Mouse (Mus musculus) kidney, embryonic 15.5 days (tissue): ENCODE results near the gene Dpf2. TPM values are rescaled to one million over a fixed set of nuclear protein-coding genes. Genes with fewer than 3 reads are reported as not detected.

Source experiments
- ATAC-seq: fragments of 200-750 bp; cut with Nextera tagmentation; replicated peaks from 2 replicates; pipeline ENCODE4 v1.8.0; 2017; ENCODE audit warnings: moderate TSS enrichment; ENCODE audit not compliant: low FRiP score
- H3K27ac ChIP-seq: fragments of 300-500 bp; sonication (generic); 2 replicates; pipeline ENCODE4 v1.5.1; 2015; ENCODE audit warnings: mild to moderate bottlenecking, inconsistent platforms
- H3K27me3 ChIP-seq: fragments of 300-500 bp; sonication (generic); 2 replicates; pipeline ENCODE4 v1.6.1; 2015; ENCODE audit warnings: inconsistent platforms
- H3K36me3 ChIP-seq: fragments of 300-500 bp; sonication (generic); 2 replicates; pipeline ENCODE4 v1.6.1; 2015; ENCODE audit warnings: inconsistent platforms
- H3K4me1 ChIP-seq: fragments of 300-500 bp; sonication (generic); 2 replicates; pipeline ENCODE4 v1.6.1; 2015; ENCODE audit warnings: inconsistent platforms
- H3K4me2 ChIP-seq: fragments of 300-500 bp; sonication (generic); 2 replicates; pipeline ENCODE4 v1.6.1; 2015; ENCODE audit warnings: moderate library complexity, mild to moderate bottlenecking, inconsistent platforms
- H3K4me3 ChIP-seq: fragments of 300-500 bp; sonication (generic); replicated peaks from 2 replicates; pipeline ENCODE4 v1.5.1; 2015; ENCODE audit warnings: mild to moderate bottlenecking, inconsistent platforms
- H3K9ac ChIP-seq: fragments of 300-500 bp; sonication (generic); 2 replicates; pipeline ENCODE4 v1.6.1; 2015; ENCODE audit warnings: mild to moderate bottlenecking, inconsistent platforms
- H3K9me3 ChIP-seq: fragments of 300-500 bp; sonication (generic); replicated peaks from 2 replicates; pipeline ENCODE4 v1.6.1; 2016; ENCODE audit warnings: inconsistent platforms
- whole genome bisulfite sequencing: fragments of 180-500 bp; shearing (Covaris S2); methylation state at CpG from one replicate; pipeline ENCODE4 v1.1.7; 2015; ENCODE audit warnings: mixed read lengths; 5-methylcytosine and 5-hydroxymethylcytosine counted together
- polyA plus RNA-seq: library from polyadenylated mRNA; unstranded; fragments of >200 nt; fragmentation: Nextera tagmentation; extraction: Ambion mirVana; gene quantifications from 2 replicates; pipeline ENCODE4 v1.2.1, GENCODE M21; 2015

Dpf2 gene
- polyA plus RNA-seq, 1 experiment from 2014 or later, result 178 TPM

DNA sequence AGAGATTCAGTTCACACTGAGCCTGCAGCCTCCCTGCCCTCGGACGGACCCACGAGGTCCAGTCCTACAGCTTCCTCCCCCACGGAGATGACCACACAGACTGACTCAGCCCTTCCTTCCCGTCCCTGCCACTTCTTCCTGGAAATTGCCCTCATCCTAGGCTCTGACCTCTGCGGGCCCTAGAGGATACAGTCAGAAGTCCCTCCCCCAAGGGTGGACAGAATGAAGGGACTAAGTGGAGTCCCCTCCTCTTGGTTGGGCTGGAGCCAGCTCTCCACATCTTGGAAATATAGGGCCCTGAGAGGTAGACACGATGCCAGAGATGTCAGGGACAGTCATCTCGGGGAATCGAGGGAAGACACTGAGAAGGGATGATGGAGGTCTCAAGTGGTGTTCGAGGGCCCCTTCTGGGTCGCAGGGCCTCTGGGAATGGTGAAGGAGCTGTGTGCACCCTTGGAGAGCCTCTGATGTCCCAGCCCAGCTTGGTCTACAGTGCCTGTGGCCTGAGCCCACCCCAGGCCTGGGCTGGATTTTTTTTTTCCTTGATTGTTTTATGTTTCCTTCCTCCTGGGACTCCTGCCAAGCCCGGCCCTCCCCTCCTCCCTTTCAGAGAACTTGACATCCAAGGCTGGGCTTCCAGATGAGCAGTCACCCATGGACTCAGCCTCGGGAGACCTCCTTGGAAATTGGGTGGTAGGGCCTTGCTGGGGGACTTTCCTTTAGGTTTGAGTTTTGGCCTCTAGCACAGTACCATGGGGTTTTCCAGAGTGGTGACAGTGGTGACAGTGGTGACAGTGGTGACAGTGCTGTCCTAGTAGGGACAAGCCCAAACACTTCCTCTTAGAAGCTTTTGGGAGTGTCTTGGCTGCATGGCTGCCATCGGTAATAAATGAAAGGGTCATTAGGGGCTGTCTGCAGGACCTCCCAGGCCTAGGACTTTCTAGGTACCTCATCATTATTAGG lies 17.1 kb upstream of the Dpf2 start:
- H3K4me2 ChIP-seq, result peak overlapping the region; percentile 20
- ATAC-seq, result peak; percentile 38
- no peaks in the 10 kb centered on the region for H3K9me3 ChIP-seq
- WGBS, result 29% methylated on average over 14 of the region's 14 CpGs
- H3K27me3 ChIP-seq, result peaks cover 4% of the 10 kb centered on the region; the same call in 1 of the 2 replicates
- no peak overlapping the region for H3K4me3 ChIP-seq
- H3K4me1 ChIP-seq, result peaks cover 61% of the 10 kb centered on the region
- H3K27ac ChIP-seq, result peak overlapping the region; percentile 93
- H3K9ac ChIP-seq, result no peak overlapping the region
- no peaks in the 10 kb centered on the region for H3K36me3 ChIP-seq

- Histone ChIP-seq H3K27ac (peak overlapping the region; percentile 93), H3K36me3 (no peaks in the 10 kb centered on the region), H3K4me1 (peaks cover 61% of the 10 kb centered on the region), H3K4me3 (no peak overlapping the region), H3K27me3 (peaks cover 4% of the 10 kb centered on the region; the same call in 1 of the 2 replicates), H3K9ac (no peak overlapping the region), H3K9me3 (no peaks in the 10 kb centered on the region), H3K4me2 (peak overlapping the region; percentile 29)
- WGBS, result 56% methylated on average over 3 of the region's 3 CpGs
- ATAC-seq, result no peak
These were observed 15.7 kb upstream of the Dpf2 start for GRCm38 (mm10) chr19:5928546-5928945.

- H3K9ac ChIP-seq, result no peak overlapping the region
- H3K27ac ChIP-seq, result peak overlapping the region; percentile 93; the same call in 1 of the 2 replicates
- H3K4me3 ChIP-seq, result no peak overlapping the region
- peaks cover 65% of the 10 kb centered on the region for H3K4me1 ChIP-seq
- no peak overlapping the region; the same call in 1 of the 2 replicates for H3K4me2 ChIP-seq
- no peaks in the 10 kb centered on the region for H3K36me3 ChIP-seq
- WGBS, result 50% methylated on average over 6 of the region's 6 CpGs
- no peaks in the 10 kb centered on the region for H3K9me3 ChIP-seq
- peaks cover 4% of the 10 kb centered on the region; the same call in 1 of the 2 replicates for H3K27me3 ChIP-seq
- ATAC-seq, result no peak
These were observed 15.3 kb upstream of the Dpf2 start for GRCm38 (mm10) chr19:5928104-5928503.

DNA sequence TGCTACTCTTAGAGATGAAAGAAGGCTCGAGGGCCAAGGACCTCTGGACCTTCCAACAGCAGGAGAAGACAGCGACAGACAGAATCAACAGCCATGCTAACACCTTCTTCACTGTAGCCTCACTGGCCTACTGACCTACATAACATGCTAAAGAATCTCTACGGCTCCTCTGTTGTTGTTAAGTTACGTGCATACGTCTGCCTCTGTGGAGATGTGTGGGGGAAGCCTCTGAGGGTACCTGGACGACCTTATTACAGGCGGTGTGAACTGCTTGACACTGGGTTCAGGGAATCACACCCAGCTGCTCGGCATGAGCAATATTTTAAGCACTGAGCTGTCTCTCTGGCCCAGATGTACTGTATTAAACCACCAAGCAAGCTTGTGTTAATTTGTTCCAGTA lies 14.7 kb upstream of the Dpf2 start:
- no peak overlapping the region for H3K4me3 ChIP-seq
- peaks cover 4% of the 10 kb centered on the region; the same call in 1 of the 2 replicates for H3K27me3 ChIP-seq
- no peak overlapping the region for H3K4me2 ChIP-seq
- no peaks in the 10 kb centered on the region for H3K9me3 ChIP-seq
- WGBS, result 47% methylated on average over 8 of the region's 8 CpGs
- no peaks in the 10 kb centered on the region for H3K36me3 ChIP-seq
- no peak overlapping the region for H3K9ac ChIP-seq
- H3K27ac ChIP-seq, result peak overlapping the region; percentile 45
- H3K4me1 ChIP-seq, result peaks cover 70% of the 10 kb centered on the region
- ATAC-seq, result no peak

DNA sequence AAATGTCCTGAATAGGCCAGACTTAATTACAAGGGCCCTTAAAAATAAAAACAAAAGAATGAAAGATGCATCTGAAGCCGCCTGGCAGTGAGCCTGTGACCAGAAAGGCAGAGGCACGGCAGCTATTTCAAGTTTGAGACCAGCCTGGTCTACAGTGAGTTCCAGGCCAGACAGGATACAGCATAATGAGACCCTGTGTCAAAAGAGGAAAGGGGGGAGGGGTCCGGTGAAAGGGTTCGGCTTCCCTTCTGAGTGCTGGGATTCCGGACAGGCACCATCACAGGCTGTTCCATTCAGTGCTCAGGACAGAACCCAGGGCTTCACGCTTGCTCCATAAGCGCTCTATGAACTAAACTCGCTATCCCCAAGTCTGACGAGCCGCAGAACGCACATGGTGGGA lies 14.2 kb upstream of the Dpf2 start:
- no peak overlapping the region for H3K9ac ChIP-seq
- no peak for ATAC-seq
- WGBS, result 49% methylated on average over 11 of the region's 11 CpGs
- H3K4me3 ChIP-seq, result no peak overlapping the region
- H3K27me3 ChIP-seq, result peaks cover 4% of the 10 kb centered on the region; the same call in 1 of the 2 replicates
- H3K9me3 ChIP-seq, result no peaks in the 10 kb centered on the region
- H3K4me2 ChIP-seq, result no peak overlapping the region
- no peaks in the 10 kb centered on the region for H3K36me3 ChIP-seq
- peaks cover 75% of the 10 kb centered on the region for H3K4me1 ChIP-seq
- H3K27ac ChIP-seq, result peak overlapping the region; percentile 45

GRCm38 (mm10) chr19:5925311-5925855 lies 12.6 kb upstream of the Dpf2 start:
- Histone ChIP-seq H3K9me3 (no peaks in the 10 kb centered on the region), H3K27ac (peak overlapping the region; percentile 87), H3K27me3 (peaks cover 4% of the 10 kb centered on the region; the same call in 1 of the 2 replicates), H3K36me3 (peaks cover 8% of the 10 kb centered on the region; the same call in 1 of the 2 replicates), H3K4me3 (peak overlapping the region; percentile 53), H3K4me2 (peak overlapping the region; percentile 74), H3K4me1 (peaks cover 75% of the 10 kb centered on the region), H3K9ac (0 out of 2 replicates have a peak overlapping the region, but pooled peaks have one; percentile 8)
- 24% methylated on average over 11 of the region's 11 CpGs for WGBS
- no peak for ATAC-seq

GRCm38 (mm10) chr19:5924713-5925093 lies 11.9 kb upstream of the Dpf2 start, which contains the start of gene Cdc42ep2:
Cdc42ep2 (minus strand) TSS chr19:5924816.
- Histone ChIP-seq H3K4me1 (peaks cover 68% of the 10 kb centered on the region), H3K9ac (peak within 1 kb of the TSS; percentile 52), H3K36me3 (peaks cover 14% of the 10 kb centered on the region; the same call in 1 of the 2 replicates), H3K27ac (peak within 1 kb of the TSS; percentile 87), H3K9me3 (no peaks in the 10 kb centered on the region), H3K4me3 (peak within 1 kb of the TSS; percentile 53), H3K27me3 (peaks cover 4% of the 10 kb centered on the region; the same call in 1 of the 2 replicates), H3K4me2 (peak within 1 kb of the TSS; percentile 74)
- peak; percentile 93 for ATAC-seq
- under 1% methylated on average over 18 of the region's 18 CpGs for WGBS

DNA sequence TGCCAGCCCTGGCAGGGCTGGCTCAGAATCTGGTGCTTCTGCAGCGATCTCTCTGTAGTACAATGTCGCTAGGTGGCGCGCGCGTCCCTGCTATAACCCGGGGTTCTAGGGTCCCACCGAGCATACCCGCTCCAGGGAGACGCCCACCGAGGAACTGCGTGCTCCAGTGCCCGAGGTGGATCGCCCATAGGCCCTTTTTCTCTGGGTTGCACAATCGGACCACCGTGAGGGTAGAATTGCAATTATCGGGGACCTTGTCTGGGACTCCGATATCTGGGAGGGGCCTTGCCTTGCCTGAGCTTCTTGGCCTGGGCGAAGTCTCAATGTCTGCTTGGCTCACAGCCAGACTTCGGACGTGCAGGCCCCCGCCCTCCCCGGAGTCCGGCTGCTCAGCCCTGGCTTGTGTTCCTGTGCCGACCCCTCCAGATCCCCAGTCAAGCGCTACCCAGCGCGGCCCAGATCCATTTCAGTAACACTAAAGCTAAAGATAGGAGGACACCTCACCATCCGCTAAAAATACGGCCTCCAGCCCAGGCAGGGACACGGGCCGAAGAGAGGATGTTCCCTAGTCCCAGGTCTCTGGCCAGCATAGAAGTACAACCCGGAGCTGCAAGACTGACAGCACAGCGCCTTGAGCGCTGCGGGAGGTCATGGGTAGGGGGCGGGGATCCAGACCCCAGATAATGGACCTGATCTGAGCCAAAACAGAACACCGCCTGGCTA lies 11.3 kb upstream of the Dpf2 start:
- Histone ChIP-seq H3K27ac (peak overlapping the region; percentile 87), H3K36me3 (peaks cover 15% of the 10 kb centered on the region; the same call in 1 of the 2 replicates), H3K9ac (peak overlapping the region; percentile 52), H3K9me3 (no peaks in the 10 kb centered on the region), H3K4me2 (peak overlapping the region; percentile 74), H3K4me3 (peak overlapping the region; percentile 53), H3K4me1 (peaks cover 62% of the 10 kb centered on the region), H3K27me3 (peaks cover 4% of the 10 kb centered on the region; the same call in 1 of the 2 replicates)
- ATAC-seq, result peak; percentile 68
- under 1% methylated on average over 38 of the region's 38 CpGs for WGBS

DNA sequence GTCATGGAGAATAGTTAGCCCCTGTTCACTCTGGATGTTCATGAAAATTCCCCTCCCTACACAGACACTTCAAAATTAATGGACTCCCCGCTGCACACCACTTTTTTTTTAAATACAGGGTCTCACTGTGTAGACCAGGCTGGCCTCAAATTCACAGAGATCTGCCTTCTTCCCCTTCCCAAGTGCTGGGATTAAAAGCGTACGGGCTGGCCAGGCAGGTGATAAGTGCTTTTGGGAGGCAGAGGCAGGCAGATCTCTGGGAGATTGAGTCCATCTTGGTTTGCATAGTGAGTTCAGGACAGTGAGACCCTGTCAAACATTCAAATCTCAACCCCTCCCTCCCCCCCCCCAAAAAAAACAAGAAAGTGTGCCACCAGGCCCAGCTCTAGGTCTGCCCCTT lies 10.2 kb upstream of the Dpf2 start:
- 97% methylated on average over 3 of the region's 3 CpGs for WGBS
- Histone ChIP-seq H3K36me3 (peaks cover 27% of the 10 kb centered on the region), H3K4me3 (peak overlapping the region; percentile 53), H3K9me3 (no peaks in the 10 kb centered on the region), H3K4me2 (peak overlapping the region; percentile 74), H3K27me3 (peaks cover 4% of the 10 kb centered on the region; the same call in 1 of the 2 replicates), H3K4me1 (peaks cover 50% of the 10 kb centered on the region), H3K9ac (0 out of 2 replicates have a peak overlapping the region, but pooled peaks have one; percentile 14), H3K27ac (peak overlapping the region; percentile 34)
- ATAC-seq, result no peak

DNA sequence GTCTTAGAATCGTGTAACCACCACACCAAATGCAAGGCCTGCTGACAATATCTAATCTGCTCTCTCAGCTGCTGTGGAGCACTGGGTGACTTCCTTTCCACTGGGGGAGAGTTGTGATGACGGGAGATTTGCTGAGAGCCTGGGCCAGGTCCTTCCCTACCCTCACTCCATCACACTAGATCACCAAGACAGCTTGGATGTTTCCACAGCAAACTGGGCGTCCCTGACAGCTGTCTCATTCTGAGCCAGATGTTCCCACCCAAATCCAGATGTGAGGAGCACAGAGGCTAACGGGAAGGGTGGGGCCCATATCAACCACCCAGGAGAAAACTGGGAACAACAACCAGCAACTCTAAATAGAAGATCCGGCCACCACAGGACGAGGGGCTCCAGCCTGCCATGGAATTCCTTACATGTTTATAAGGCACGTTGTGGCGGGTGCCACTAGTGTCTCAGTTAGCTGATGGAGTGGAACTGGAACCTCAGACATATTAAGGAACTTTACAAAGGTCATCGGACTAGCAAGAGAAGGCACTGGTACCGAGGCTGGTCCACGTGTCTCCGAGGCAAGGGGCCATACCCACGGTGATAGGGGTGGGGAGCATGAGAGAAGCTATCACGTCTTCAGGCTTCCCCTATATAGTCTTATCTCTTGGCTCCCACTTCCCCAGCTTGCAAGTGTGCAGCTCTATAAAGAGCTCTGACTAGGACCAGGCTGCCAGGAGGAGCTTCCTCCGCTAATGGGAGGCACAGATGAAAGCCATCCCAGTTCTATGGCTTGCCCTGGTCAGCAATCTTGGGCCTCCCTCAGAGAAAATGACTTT lies 9.5 kb upstream of the Dpf2 start:
- Histone ChIP-seq H3K4me1 (peaks cover 46% of the 10 kb centered on the region), H3K9me3 (no peaks in the 10 kb centered on the region), H3K27me3 (peaks cover 4% of the 10 kb centered on the region; the same call in 1 of the 2 replicates), H3K27ac (peak overlapping the region; percentile 56), H3K36me3 (peaks cover 33% of the 10 kb centered on the region), H3K9ac (0 out of 2 replicates have a peak overlapping the region, but pooled peaks have one; percentile 21), H3K4me2 (peak overlapping the region; percentile 74), H3K4me3 (peak overlapping the region; percentile 53)
- WGBS, result 66% methylated on average over 15 of the region's 15 CpGs
- no peak for ATAC-seq
